Mouse (Mus musculus): ENCODE data around the gene Nos1ap.
A peak's percentile ranks its signal among the peaks of the same experiment; 100 is the strongest.

Nos1ap gene

DNA sequence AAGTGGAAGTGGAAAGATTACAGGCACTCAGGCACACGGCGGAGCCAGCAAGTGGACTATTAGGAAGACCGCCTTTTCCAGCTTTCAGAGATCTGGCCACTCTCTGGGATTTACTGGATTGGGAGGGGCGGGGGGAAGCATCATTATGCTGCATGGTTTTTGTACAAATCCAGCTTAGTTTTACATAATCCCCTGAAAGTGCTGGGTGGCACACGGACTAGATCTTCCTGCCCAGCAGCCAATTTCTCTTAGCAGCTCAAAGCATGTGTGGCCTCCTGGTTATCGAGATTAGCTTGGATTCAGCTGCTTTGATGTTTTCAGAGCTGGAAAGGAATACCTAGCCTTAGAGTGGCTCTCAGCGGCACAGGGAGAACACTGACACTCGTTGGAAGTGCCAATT, 246.6 kb downstream of the Nos1ap start:
- no peak for DNase-seq

DNA sequence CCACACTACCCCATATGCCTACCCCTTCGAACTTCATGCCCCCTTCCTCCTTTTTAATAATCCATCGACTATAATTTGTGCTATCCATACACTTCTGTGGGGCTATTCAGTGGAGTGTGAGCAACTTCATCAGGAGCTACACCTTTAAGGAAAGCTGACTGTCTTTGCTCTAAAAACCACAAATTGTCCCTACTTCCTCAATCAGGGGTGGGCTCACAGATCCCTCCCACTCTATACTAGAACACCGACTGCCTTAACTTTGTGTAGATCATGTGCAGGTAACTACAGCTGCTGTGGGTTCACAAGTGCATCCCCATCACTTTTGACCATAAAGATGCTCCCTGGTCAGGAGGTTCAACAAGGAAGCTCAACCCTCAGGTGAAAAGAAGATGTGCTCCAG, 249.7 kb downstream of the Nos1ap start:
- DNase-seq, result no peak

DNA sequence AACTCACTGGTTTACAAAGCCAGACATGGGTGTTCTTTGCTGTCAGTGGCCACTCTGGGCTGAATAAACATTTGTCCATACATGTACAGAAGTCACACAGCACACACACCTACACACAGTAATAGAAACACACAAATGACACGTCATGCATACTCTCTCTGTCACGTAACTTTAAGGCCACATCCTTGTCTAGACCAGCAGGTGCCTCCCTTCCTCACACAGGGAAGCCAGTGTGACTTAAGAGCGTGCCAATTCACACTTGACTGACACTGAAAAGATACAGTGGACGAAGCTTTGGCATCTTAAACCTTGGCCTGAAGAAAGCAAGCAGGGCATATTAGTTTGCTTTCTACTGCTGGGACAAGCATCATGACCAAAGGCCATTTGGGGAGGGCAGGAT, 256.9 kb downstream of the Nos1ap start:
- DNase-seq, result no peak

DNA sequence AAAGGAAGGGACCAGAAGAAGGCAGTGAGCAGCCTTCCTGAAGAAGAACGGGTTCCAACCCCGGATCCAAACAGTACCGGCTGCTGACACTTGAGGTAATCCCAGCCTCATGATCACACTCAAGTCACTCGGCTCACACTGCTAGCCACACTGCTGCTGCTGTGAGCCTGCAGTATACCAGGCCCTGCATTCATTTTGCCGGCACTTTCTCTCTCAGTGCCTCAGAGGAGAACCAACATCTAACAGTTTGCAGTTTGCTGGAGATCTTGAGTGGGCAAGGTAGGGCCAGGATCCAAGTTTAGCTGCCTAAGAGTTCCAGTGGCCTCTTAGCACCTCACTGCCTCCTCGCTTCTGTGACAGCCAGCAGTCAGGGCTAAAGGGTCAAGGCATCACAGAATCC, 257.7 kb downstream of the Nos1ap start:
- DNase-seq, result peak; percentile 7

DNA sequence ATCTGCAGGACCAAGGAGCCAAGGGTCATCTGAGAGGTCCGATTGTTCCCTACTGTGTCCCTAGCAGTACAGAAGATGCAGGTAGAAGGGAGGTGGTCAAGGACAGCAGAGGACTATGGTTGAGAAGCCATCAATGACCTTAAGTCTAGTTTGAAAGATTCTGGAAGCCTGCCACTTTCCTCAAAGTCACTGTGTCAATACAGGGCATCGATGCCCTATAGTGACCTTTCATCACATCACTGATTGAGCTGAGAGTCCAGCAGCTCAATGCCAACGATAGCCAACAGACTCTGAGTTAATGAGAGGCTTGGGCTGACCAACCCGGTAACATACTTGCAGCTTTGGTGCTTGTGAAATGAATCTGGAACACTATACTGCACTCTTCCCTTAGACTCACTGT, 264.4 kb downstream of the Nos1ap start:
- DNase-seq, result no peak

DNA sequence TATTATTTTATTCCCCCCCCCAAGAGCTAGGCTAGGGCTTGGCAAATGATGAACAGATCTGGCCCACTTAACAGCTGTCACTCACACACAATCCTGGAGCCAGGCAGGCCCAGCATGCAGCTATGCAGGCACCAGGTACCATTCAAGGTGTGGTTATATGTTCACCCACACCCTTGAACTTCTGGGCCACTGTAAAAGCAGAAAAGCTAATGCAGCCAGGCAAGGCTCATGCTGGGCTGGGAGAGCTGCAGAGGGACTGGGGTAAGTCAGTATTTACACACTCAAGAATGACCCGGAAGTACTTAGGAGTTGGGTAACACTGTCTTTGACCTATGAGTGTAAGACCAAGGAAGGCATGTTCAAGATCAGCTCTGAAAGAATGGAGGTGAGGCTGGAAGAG, 265.3 kb downstream of the Nos1ap start:
- no peak for DNase-seq

DNA sequence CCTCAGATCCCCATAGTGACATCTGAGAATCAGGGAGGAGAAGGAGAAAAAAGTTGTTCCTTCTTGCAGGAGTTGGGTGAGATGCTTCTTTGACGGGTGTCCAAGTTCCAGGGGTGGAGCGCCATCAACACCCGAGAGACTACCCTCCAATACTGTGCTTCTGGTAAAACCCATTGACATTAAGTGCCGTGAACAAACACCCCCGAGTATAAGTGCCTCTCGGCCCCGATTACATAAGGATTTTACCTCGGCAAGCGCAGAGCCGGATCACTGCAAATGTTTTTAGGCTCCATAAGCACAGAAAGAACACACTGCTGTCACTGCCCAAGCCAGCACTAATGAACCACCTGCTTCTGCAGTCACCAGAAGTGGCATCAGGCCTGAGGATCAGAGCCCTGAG, 266.7 kb downstream of the Nos1ap start:
- DNase-seq, result peak; percentile 54

DNA sequence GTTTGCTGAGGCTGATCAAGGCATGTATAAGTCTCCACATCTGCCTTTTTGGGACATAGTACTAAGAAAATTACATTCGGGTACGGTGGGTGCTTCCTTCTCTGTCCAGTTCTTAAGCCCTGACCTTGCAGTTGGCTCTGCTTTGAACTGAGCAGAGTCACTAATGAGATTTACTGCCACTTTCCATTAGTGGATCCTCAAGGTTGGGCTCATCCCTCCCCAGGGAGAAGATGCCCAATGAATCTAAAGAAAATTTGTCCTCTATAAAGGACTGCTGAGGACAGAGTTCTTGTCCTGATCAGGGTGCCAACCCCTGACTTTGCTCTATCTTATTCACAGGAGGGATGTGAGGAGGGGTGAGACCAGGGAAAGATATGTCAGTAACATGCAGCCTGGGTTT, 267.6 kb downstream of the Nos1ap start:
- DNase-seq, result no peak

DNA sequence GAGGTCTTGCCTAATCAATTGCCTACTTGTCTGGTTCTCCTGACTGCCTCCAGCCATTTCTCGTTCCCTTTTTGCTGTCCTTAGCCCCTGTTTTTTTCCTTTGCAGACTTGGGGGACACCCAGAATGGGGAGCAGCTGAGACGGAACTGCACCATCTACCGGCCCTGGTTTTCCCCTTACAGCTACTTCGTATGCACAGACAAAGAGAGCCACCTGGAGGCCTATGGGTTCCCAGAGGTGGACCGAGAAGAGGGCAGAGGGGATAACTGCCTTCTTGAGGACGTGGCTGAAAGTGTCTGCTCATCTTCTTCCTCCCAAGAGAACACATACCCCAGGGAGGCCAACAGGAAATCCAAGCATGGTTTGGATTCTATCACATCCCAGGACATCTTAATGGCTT, 278.2 kb downstream of the Nos1ap start:
- no peak for DNase-seq

DNA sequence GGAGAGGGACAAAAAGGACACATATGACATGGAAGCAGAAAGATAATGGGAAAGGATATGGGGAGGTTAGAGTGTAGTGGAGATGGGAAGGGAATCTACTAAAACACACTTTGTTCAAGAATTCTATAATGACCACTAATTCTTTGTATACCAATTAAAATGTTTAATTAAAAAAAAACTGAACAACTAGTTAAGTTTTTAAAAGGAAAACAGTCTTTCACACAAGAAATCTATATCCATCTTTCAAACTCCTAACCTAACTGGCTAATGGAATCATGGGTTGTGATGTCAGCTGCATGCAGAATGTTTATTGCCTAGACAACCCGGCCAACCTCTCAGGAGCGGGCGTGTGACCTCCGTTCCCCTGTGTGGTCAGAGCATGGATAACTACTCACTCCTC, 281.2 kb downstream of the Nos1ap start, which contains the start of gene Spata46:
Gene Spata46, plus strand, starts transcription at position 301 of the 400 bp plus-strand sequence.
- no peak for DNase-seq

DNA sequence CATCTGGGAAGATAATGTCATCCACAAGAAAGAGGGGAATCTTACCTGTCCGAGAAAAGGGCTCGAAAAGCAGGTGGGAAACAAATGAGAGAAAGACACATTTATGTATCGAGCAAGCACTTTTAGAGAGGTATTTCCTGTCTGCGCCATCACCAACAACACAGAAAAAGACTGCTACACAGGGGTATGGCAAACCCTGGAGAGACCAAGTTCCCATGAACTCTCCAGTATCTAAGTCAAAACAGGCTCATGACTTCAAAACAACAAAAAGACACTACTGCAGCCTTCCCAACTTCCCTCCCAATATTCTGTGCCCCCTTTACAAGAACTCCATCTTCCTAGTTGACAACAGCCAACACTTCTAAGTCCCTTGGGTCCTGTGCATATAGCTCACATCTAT, 283.4 kb downstream of the Nos1ap start, which contains the start of gene Gm7694:
Gene Gm7694, minus strand, starts transcription at position 101 of the 400 bp plus-strand sequence.
- DNase-seq, result no peak

DNA sequence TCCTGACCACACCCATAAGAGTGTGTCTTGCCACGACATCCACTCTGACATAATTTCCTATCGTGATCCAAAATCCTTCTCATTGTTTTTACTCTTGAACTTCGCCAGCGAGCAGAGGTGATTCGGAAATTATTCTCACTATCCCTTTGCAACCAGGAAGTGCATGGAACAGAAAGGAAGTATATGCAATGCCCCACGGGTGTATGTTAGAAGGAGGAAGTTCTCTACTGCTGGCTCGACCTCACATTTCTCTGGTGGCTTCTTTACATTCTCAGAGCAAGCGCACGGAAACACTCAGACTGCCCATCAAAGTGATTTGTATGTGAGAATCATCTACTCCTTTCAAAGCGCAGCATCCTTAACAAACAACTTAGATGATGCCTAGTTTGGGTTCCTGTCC, 284.7 kb downstream of the Nos1ap start:
- no peak for DNase-seq

DNA sequence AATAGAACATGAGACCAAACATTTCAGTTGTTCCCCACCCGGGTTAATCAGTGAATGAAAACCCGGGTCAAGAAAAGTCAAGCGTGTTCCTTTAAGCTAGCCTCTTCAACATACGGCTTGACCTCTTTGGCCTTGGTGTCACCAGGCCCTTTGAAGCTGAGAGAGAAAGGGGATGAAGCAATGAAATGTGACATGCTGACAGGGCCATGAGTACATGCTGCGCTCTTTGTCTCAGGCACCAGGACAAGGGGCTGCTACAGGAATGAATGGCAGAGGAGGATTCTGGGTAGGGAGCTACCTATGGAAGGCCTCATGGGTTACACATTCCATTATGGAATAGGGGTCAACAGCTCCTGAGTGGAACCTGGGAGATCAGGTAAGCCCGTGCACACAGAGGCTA, 286.6 kb downstream of the Nos1ap start:
- no peak for DNase-seq

DNA sequence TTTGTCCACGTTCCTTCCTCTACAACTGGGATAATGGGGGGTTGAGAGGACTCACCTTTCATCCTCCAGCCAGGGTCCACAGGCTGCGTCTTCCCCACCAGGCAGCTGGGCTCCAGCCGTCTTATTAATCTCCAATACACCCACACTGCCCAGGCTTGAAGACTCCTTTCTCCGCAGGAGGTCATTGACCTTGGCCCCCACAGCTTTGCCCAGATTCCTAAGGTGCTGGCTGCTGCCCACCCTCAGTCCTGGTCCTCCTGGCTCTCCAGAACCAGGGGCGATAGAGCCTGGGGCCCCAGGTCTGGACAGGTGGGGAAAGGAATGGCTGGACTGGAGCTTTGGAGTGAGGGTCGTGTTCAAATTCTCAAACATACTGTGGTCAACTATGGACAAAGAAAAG, 287.2 kb downstream of the Nos1ap start:
- DNase-seq, result no peak

DNA sequence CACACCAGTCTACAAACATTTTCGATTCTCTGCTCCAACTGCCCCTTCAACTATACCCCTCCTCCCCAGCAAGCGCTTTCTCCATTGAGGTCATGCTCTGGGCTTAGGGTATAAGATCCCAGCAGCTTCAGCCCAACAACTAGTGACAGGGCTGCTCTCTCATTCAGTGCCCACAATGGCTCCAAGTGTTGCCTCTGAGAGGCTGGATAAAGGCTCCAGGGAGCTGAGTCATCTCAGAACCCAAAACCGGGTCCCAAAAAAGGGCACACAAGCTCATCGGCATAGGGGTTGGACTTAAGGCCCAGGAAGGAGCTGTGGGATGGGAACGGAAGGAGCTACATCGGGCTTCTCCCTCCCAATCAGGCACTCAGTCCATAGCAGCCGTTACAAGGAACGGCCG, 288.0 kb downstream of the Nos1ap start:
- no peak for DNase-seq

DNA sequence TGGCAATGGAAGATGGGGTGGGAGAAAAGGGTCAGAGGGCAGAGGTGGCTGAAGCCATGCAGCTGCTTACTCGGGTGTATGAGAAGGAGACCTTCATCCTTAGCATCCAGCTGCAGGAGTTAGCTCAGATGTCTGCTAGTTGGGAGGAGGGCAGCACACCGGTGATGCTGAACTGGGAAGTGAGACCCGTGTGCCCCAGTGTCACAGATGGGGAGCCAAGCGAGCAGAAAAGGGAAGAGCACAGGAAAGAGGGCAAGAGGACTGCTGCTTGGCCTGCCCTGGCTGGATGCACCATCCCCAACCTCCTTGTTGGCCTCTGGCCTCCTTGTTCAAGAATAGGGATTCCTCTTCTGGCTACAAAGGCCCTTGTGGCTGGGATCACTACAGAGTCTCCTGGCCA, 290.2 kb downstream of the Nos1ap start:
- DNase-seq, result no peak

DNA sequence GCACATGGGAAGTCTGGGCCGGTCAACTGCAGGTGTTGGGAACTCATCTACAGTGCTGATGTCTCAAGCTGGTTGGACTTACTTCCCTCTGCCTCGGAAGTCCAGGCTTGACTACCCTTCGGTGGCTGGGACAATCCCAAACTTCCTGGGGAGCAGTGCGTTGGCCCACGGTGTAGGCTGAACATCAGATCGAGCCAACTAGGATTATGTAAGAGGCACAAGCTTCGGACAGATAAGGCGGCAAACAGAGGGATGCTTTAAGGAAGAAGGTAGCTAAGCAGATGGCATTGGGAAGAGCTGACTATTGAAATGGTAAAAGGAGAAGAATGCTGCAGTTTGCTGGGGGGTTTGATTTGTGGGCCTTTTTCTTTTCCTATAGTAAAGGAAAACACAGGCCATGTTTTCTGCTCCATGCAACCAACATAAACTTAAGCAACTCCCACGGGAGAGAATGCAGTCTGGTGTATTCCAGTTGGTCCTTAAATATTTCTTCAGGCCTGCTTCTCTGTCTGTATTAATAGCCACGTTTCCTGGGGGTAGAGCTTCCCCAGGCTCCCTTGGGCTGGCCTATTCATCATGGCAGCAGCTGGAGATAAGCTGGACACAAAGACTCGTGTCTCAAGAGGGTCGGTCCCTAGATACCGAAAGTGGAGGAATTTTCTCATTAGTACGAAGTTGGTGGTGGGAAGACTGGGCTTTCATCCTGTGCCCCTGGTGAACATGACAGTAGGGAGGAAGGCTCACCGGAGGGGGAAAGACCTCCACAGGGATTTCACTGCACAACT, 294.7 kb downstream of the Nos1ap start:
- no peak for DNase-seq

DNA sequence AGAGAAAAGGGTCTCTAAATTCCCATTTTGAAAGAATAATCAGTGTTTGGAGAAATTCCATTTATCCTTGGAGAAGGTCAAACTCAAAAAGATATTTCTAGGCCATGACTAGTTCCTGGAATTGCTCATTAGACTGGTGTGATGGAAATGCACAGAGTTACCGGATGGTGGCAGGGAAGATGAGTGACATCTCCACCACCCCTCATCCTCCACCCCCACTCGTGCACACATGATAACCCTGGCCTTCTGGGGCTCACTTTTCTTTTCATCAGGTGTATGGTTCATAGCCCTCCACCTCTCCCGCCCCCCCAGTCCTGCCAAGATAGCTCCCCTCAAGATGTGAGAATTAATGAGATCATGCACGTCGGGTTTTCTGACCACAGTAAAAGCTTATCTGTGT, 296.4 kb downstream of the Nos1ap start:
- DNase-seq, result no peak

DNA sequence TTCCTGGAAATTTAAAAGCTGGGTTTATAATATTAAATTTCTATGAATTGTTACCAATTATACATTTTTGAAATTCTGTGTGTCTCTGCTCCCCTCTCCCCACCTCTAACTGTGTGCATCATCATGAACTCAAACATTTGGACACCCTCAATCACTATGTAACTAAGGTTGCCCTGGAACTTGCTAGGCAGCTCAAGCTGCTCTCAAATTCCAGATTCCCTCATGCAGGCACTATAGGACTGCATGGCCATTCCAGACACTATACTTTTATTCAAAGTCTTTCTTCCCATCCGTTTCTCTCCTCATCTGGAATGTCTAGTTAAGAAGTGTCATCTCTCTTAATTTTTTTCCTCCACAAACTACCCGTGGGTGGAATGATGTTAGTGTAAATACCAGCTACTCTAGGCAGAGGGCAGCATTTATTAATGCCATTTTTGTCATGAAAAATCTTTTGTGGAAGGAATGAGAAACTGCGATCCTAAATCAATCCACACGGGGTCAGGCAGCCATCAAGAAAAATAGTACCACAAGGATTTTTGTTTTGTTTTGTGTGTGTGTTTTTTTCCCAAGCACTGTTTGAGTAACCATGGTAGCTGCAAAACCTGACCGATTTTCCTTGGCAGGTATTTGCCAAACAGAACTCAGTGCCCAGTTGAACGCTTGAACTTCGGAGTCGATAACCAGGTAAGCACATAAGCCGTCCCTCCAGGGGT, 297.3 kb downstream of the Nos1ap start:
- peak; percentile 52 for DNase-seq

DNA sequence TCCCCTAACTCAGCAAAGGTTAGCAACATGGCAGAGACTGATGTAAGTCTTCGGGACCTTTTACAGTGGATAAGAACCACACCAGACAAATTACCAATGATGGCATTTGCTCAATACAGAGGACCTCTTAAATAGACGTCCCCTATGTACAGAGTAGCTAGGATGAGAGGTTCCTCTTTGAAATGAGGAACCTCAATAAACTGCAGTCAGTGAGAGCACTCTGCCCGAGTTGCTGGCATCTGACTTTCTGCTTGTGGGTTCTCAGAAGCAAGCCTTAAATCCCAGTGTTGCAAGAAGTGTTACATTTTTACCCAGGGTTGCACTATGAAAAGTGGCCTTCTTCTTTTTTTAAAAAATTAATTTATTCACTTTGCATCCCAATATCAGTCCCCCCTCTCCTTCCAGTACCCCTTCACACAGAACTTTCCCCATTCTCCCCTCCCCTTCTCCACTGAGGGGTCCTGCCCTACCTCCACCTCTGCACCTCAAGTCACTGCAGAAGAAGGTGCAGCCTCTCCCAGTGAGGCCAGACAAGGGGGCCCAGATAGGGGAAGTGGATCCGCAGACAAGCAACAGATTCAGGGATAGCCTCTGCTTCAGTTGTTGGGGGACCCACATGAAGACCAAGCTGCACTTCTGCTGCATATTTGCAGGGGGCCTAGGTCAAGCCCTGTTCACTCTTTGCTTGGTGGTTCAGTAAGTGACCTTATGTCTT, 307.1 kb downstream of the Nos1ap start:
- no peak for DNase-seq

DNA sequence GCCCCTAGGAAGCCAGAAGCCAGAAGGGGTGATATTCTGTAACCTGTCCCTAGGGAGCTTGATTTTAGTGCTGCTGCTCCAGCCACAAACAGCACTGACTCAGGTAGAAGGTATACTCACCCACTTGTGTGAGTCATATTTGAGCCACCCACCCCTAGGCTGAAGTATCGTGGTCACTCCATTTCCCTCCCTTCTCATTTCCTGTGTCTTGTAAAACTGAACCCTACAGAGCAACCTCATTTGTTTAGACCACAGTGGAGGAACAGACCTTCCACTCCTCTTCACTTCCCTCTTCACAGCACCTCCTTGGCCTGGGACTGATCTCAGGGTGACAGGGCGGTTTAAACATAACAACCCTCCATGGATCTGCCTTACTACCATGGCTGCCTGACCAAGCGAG, 312.6 kb downstream of the Nos1ap start, which contains the start of gene Sh2d1b1:
Gene Sh2d1b1, plus strand, starts transcription at position 305 of the 400 bp plus-strand sequence.
- DNase-seq, result no peak

DNA sequence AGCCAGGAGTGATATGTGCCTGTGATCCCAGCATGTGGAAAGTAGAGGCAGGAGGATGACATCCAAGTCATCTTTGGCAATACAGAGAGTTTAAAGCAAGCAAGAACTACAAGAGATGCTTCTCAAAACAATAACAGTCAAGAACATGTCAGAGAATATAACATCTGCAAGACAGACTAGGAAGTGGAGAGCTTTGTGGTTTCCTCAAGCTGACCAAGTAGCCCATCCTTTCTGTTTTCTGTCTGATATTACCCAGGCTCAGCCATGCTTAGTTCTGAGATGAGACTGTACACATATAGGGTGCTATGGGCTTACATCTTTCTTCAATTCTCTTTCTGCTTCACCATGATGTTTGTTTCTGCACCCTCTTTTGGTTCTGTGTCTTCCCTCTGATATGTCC, 316.4 kb downstream of the Nos1ap start:
- no peak for DNase-seq

DNA sequence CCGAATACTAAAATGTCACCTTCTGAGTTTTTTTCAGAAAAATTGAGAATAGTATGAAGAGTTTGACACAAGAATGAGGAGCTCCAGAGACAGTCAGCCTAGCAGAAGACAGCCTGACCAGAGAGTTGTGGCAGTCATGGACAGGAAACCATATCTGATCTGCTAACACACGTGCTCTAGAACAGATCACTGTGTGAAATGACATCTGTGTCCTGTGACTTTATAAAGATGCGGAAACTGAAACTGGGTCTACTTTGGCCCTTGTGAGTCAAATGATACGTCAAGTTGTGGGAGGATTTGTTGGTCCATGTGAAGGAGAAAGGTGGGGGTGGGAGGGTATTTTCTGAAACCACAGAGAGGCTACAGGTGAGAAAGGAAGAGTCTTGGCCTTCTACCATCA, 319.0 kb downstream of the Nos1ap start:
- no peak for DNase-seq

DNA sequence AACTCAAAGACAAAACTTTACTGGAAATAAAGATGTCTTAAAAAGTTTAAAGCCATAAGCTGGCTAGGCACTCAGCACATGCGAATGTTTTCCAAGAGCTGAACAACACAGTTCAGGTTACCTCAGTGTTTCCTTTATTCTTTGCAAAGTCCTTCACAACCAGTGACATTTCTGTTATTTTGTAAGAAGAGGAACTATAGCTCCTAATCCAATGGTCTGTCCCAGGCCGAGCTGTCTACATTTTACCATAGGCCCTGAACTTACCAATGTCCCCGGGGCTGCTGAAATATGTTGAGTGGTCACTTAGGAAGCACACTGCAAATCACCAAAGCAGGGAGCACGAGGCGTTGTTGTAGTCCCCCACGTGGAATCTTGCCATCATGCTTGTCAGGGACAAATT, 319.4 kb downstream of the Nos1ap start:
- no peak for DNase-seq
